Comparison of ENCODE assay signal across 13 mouse cellular contexts in genomic region chr17:83853831-83854230, GRCm38 (mm10). TPM values are rescaled to one million over a fixed set of nuclear protein-coding genes. Genes with fewer than 3 reads are reported as not detected.
DNase-seq lines count a peak whose midpoint lies in the region; ATAC-seq and TF ChIP-seq lines count a peak whose summit lies in the region.
"Had no signal": no experiment of that assay in that cellular context is flagged by ENCODE, and none has a peak within 500 bp of the region (broad histone marks: within the 10 kb centered on the region; RNA-seq: fewer than 3 reads in every experiment).

No protein-coding gene starts in this region.

- H3K4me1 ChIP-seq in forebrain, embryonic 10.5 days, result peaks cover 20% of the 10 kb centered on the region
- H3K4me1 ChIP-seq in forebrain, embryonic 14.5 days (ENCODE audit: control insufficient read depth, insufficient read depth, low read length), result 0 out of 2 replicates have a peak, but pooled peaks cover 2% of the 10 kb centered on the region
- peaks cover 0 to 3% of the 10 kb centered on the region in 2 experiments; a peak in 1 of 4 replicates for H3K4me1 ChIP-seq in ES-E14 (ENCODE audit: control insufficient read depth in 2 of 2, insufficient read depth in 2 of 2, low read length in 2 of 2, poor library complexity in 1 of 2)
- H3K4me1 ChIP-seq in liver, embryonic 16.5 days (ENCODE audit: control insufficient read depth, low read depth, low read length), result peaks cover 31% of the 10 kb centered on the region

- no peaks in the 10 kb centered on the region for H3K36me3 ChIP-seq in forebrain, embryonic 10.5 days (replicated peaks)
- no peaks in the 10 kb centered on the region for H3K36me3 ChIP-seq in forebrain, embryonic 14.5 days (ENCODE audit: control insufficient read depth, insufficient read depth, low read length)
- no peaks in the 10 kb centered on the region for H3K36me3 ChIP-seq in ES-E14 (ENCODE audit: control insufficient read depth, insufficient read depth, low read length, poor library complexity, severe bottlenecking)
- H3K36me3 ChIP-seq in liver, embryonic 16.5 days (ENCODE audit: control insufficient read depth, insufficient read depth), result no peaks in the 10 kb centered on the region
- H3K36me3 ChIP-seq: neural tube, embryonic 12.5 days had no signal

- ATAC-seq in forebrain, embryonic 14.5 days, result no peak
- no peak for ATAC-seq in liver, embryonic 16.5 days (ENCODE audit: low read depth)
- no peak for ATAC-seq in activated CD4-positive, CD25-positive, alpha-beta regulatory T cell, adult 4 months
- ATAC-seq: inflammation-experienced regulatory T-cells, adult 6 months had no signal

- 52% methylated on average over 3 of the region's 3 CpGs for WGBS in forebrain, embryonic 10.5 days
- 54% methylated on average over 3 of the region's 3 CpGs for WGBS in forebrain, embryonic 14.5 days
- WGBS in liver, embryonic 16.5 days (ENCODE audit: insufficient replicate concordance), result 38% methylated on average over 3 of the region's 3 CpGs

- in situ Hi-C loops in ES-E14 (cut with MboI; ENCODE audit: low sequenced_read_pairs in 2 of 2, unreplicated experiment in 2 of 2), result loop anchor here in 1 of 2 experiments (10.0 kb wide), 2 partner anchors 229 to 579 kb away; no protein-coding TSS in a partner anchor

- peak overlapping the region; percentile 10 for H3K4me3 ChIP-seq in forebrain, embryonic 10.5 days
- H3K4me3 ChIP-seq in forebrain, embryonic 14.5 days (ENCODE audit: low read depth, low read length), result no peak overlapping the region
- H3K4me3 ChIP-seq in layer of hippocampus, adult 2 months, result no peak overlapping the region
- H3K4me3 ChIP-seq in ES-E14 (ENCODE audit: insufficient read depth in 1 of 2, low read depth in 1 of 2, low read length in 2 of 2, poor library complexity in 1 of 2, severe bottlenecking in 1 of 2), result peak overlapping the region in 1 of 2 experiments; percentile 55; a peak in 2 of 4 replicates
- peak overlapping the region; percentile 43 for H3K4me3 ChIP-seq in liver, embryonic 16.5 days (ENCODE audit: low read depth, low read length)
- H3K4me3 ChIP-seq: neural tube, embryonic 12.5 days had no signal

- TF ChIP-seq CTCF in layer of hippocampus, adult 2 months (conservative IDR thresholded peaks at IDR 0.05), result peak; percentile 38

- no peak overlapping the region for H3K27ac ChIP-seq in forebrain, embryonic 10.5 days
- H3K27ac ChIP-seq in forebrain, embryonic 14.5 days (ENCODE audit: low read depth, low read length), result no peak overlapping the region
- H3K27ac ChIP-seq in layer of hippocampus, adult 2 months, result no peak overlapping the region
- no peak overlapping the region for H3K27ac ChIP-seq in ES-E14 (ENCODE audit: insufficient read depth, low read depth, low read length, poor library complexity, severe bottlenecking)
- no peak overlapping the region for H3K27ac ChIP-seq in liver, embryonic 16.5 days (ENCODE audit: low read length)
- H3K27ac ChIP-seq: neural tube, embryonic 12.5 days had no signal

- peaks cover 11% of the 10 kb centered on the region; the same call in 1 of the 2 replicates for H3K27me3 ChIP-seq in forebrain, embryonic 10.5 days (ENCODE audit: poor library complexity, severe bottlenecking)
- H3K27me3 ChIP-seq in forebrain, embryonic 14.5 days (replicated peaks; ENCODE audit: control insufficient read depth, insufficient read depth, low read length), result no peaks in the 10 kb centered on the region
- no peaks in the 10 kb centered on the region for H3K27me3 ChIP-seq in liver, embryonic 16.5 days (ENCODE audit: control insufficient read depth, insufficient read depth, low read depth, low read length)
- H3K27me3 ChIP-seq: neural tube, embryonic 12.5 days had no signal

- no peak overlapping the region for H3K4me2 ChIP-seq in forebrain, embryonic 14.5 days (ENCODE audit: low read length)
- peak overlapping the region; percentile 58 for H3K4me2 ChIP-seq in liver, embryonic 16.5 days (ENCODE audit: low read depth, low read length)
- H3K4me2 ChIP-seq: neural tube, embryonic 12.5 days had no signal

- no peaks in the 10 kb centered on the region for H3K9me3 ChIP-seq in forebrain, embryonic 10.5 days
- H3K9me3 ChIP-seq in forebrain, embryonic 14.5 days (replicated peaks; ENCODE audit: control insufficient read depth, low read length), result no peaks in the 10 kb centered on the region
- H3K9me3 ChIP-seq in ES-E14 (ENCODE audit: control insufficient read depth, insufficient read depth, low read depth, low read length), result no peaks in the 10 kb centered on the region
- no peaks in the 10 kb centered on the region for H3K9me3 ChIP-seq in liver, embryonic 16.5 days (replicated peaks; ENCODE audit: control insufficient read depth, low read length)
- H3K9me3 ChIP-seq: neural tube, embryonic 12.5 days had no signal

- no peak for DNase-seq in forebrain, embryonic 10.5 days (ENCODE audit: extremely low spot score, low spot score)
- no peak for DNase-seq in forebrain, embryonic 14.5 days (ENCODE audit: low spot score)
- no peak for DNase-seq in layer of hippocampus, adult 2 months (ENCODE audit: low spot score in 2 of 2)
- DNase-seq in layer of hippocampus, adult 8-10 months (ENCODE audit: low spot score in 2 of 2), result no peak
- DNase-seq in ES-E14 (ENCODE audit: low read depth, low spot score), result no peak
- DNase-seq in urinary bladder, adult 18-20 months (ENCODE audit: low spot score in 2 of 2), result no peak
- DNase-seq: cerebellum, adult 2 months; layer of hippocampus, adult 9-11 months; left cerebral cortex, postnatal 4 days had no signal

- no peak overlapping the region for H3K9ac ChIP-seq in forebrain, embryonic 14.5 days (ENCODE audit: low read length)
- H3K9ac ChIP-seq in ES-E14 (ENCODE audit: insufficient read depth, low read depth, low read length, poor library complexity, severe bottlenecking), result no peak overlapping the region
- H3K9ac ChIP-seq in liver, embryonic 16.5 days (ENCODE audit: low read depth, low read length), result peak overlapping the region; percentile 47
- H3K9ac ChIP-seq: neural tube, embryonic 12.5 days had no signal

TF ChIP-seq in ES-E14, 5 proteins besides CTCF, POLR2A, EP300 and RAD21:
- TF ChIP-seq ZC3H11A (IDR thresholded peaks at IDR 0.05; ENCODE audit: borderline replicate concordance, low read depth, low read length) (peak; percentile 39; the same call in 1 of the 2 replicates), CHD2 (IDR thresholded peaks at IDR 0.05; ENCODE audit: low read depth, low read length) (no peak)

RNA-seq across cellular contexts. Expression of gene Haao, which starts 6.1 kb away (rescaled TPM):
- polyA plus RNA-seq in forebrain, embryonic 10.5 days (2016; fragmentation: Nextera tagmentation; extraction: Ambion mirVana), result 0.25 and 0.36 TPM in 2 replicates
- polyA plus RNA-seq in forebrain, embryonic 14.5 days (2014; fragmentation: Nextera tagmentation; extraction: Ambion mirVana), result 0.53 TPM in 1 of 2 replicates, not detected in the other
- total RNA-seq in layer of hippocampus, adult 2 months (2021), result not detected
- total RNA-seq in layer of hippocampus, adult 8-10 months (2022), result 1 to 10 TPM in 2 of 4 experiments, not detected in 2; 1.9 to 2.8 TPM
- 0.54 and 0.79 TPM in 2 replicates for total RNA-seq in ES-E14 (2012; rRNA removed)
- polyA plus RNA-seq in liver, embryonic 16.5 days (2015; fragmentation: Nextera tagmentation; extraction: Ambion mirVana), result 77.1 and 88.0 TPM in 2 replicates
- 1 to 10 TPM; 1.3 to 3.2 TPM for polyA plus RNA-seq in activated CD4-positive, CD25-positive, alpha-beta regulatory T cell, adult 4 months (2017; shearing (Covaris generic))
- polyA plus RNA-seq: neural tube, embryonic 12.5 days had no signal

Comparison
In these comparisons a context has a peak if more than half of its experiments do, and no peak if none do; other contexts are left out.
1. H3K4me3 ChIP-seq: peak in forebrain, embryonic 10.5 days (single experiment) and liver, embryonic 16.5 days (single experiment); none in forebrain, embryonic 14.5 days (single experiment) and layer of hippocampus, adult 2 months (single experiment).
2. RNA of gene Haao, which starts 6.1 kb away (polyA plus RNA-seq): 77.1 to 88.0 TPM in liver, embryonic 16.5 days; 1.3 to 3.2 TPM in activated CD4-positive, CD25-positive, alpha-beta regulatory T cell, adult 4 months, 0.53 TPM in forebrain, embryonic 14.5 days and 0.25 to 0.36 TPM in forebrain, embryonic 10.5 days; every median in the first group is over 10 times any median in the second.